Mouse (Mus musculus): Measurements from ENCODE around the gene Grin3a. TPM values are rescaled to one million over a fixed set of nuclear protein-coding genes. Genes with fewer than 3 reads are reported as not detected.

Gene Grin3a
- total and polyA plus RNA-seq, 2 experiments from 2014 or later, result under 0.01 to 0.10 TPM

DNA sequence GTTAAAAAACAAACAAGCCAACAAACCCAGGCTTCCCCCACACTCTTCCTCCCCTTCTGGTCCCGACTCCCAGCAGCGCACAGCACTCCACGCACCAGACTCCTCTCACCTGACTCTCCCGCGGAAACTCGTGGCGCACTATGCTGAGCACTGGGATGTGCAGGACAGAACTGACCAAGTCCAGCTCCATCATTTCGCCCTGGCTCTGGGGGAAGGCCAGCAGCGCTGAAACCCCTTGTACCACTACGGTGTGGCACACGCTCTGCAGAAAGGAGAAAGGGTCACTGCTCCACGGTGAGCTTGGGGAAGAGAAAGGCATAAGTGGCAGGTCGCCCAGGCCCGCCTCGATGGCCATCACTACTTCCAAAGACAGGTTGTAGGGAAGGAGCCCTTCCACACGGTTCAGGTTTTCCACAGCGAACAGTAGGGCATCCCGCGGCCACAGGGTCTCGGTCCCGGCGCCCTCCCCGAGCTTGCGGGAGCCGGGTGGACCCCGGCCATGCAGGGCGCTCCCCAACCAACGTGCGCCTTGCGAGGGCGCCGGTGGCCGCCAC lies 1.2 kb downstream of the Grin3a start:
- ATAC-seq (ENCODE audit: insufficient read depth, low read depth), result no peak
- peak overlapping the region; percentile 53 for H3K4me3 ChIP-seq (ENCODE audit: low read depth, low read length)

DNA sequence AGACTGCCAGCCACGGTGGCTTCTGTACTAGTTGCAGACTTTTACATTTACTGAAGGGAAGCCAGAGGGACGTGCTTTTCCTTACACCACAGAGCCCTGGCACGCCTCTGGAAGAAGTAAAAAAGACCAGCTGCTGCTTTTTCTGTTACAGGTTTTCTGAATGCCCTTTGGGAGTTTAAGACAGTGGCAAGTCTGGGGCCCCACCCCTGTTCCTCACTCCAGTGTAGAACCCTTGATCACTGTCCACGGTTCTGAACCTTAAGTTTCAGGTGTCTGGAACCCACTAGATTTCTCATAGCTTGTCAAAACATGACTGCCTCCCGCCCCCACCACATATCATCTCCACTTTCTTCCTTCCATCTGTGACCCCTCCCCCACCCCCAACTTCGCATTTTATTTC lies 1.8 kb downstream of the Grin3a start:
- WGBS, result 20% methylated on average over 6 of the region's 6 CpGs
- Histone ChIP-seq H3K9me3 (replicated peaks; ENCODE audit: control insufficient read depth, low read length) (no peaks in the 10 kb centered on the region), H3K4me3 (ENCODE audit: low read depth, low read length) (no peak overlapping the region), H3K27ac (ENCODE audit: low read depth) (no peak overlapping the region), H3K27me3 (ENCODE audit: control insufficient read depth, insufficient read depth, low read length) (peaks cover 39% of the 10 kb centered on the region), H3K4me1 (ENCODE audit: control insufficient read depth, insufficient read depth) (peaks cover 11% of the 10 kb centered on the region; the same call in 1 of the 2 replicates), H3K4me2 (ENCODE audit: low read depth, low read length) (no peak overlapping the region), H3K36me3 (replicated peaks; ENCODE audit: control insufficient read depth, insufficient read depth, low read length) (no peaks in the 10 kb centered on the region), H3K9ac (replicated peaks; ENCODE audit: low read depth, low read length) (no peak overlapping the region)
- TF ChIP-seq EP300 (IDR thresholded peaks at IDR 0.05; ENCODE audit: low read depth) (no peak), CTCF (IDR thresholded peaks at IDR 0.05; ENCODE audit: low read depth) (no peak)
- DNase-seq (ENCODE audit: low spot score) (no peak), ATAC-seq (ENCODE audit: insufficient read depth, low read depth) (no peak)

More for the DNA sequence above, 1.2 kb downstream of the Grin3a start:
- Histone ChIP-seq H3K27me3 (ENCODE audit: control insufficient read depth, insufficient read depth, low read length) (peaks cover 39% of the 10 kb centered on the region), H3K9ac (replicated peaks; ENCODE audit: low read depth, low read length) (no peak overlapping the region), H3K9me3 (replicated peaks; ENCODE audit: control insufficient read depth, low read length) (no peaks in the 10 kb centered on the region), H3K4me1 (ENCODE audit: control insufficient read depth, insufficient read depth) (peaks cover 11% of the 10 kb centered on the region; the same call in 1 of the 2 replicates), H3K27ac (ENCODE audit: low read depth) (no peak overlapping the region), H3K36me3 (replicated peaks; ENCODE audit: control insufficient read depth, insufficient read depth, low read length) (no peaks in the 10 kb centered on the region), H3K4me2 (ENCODE audit: low read depth, low read length) (peak overlapping the region; percentile 83)
- no peak for DNase-seq (ENCODE audit: low spot score)
- 3% methylated on average over 33 of the region's 33 CpGs for WGBS
- TF ChIP-seq EP300 (IDR thresholded peaks at IDR 0.05; ENCODE audit: low read depth) (no peak), CTCF (IDR thresholded peaks at IDR 0.05; ENCODE audit: low read depth) (no peak)

DNA sequence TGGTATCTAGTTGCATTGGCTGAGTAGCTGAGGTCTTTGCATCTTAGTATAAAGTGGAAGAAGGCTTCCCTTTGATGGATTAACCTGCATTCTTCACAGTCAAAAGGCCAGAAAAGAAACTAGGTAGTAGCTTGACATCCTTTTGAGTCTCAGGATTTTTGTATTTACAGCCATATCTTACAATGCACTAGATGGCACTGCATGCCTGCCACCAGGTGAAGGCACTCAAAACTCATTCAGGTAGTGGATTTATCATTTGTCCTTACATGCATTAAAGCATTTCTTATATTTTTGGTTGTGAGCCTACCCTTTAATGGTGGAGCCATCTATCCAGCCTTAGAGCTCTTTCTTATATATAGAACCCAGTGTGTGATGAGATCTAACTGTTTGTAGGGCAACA lies 13.5 kb downstream of the Grin3a start:
- Histone ChIP-seq H3K27me3 (ENCODE audit: control insufficient read depth, insufficient read depth, low read length) (no peaks in the 10 kb centered on the region), H3K4me2 (ENCODE audit: low read depth, low read length) (no peak overlapping the region), H3K4me3 (ENCODE audit: low read depth, low read length) (no peak overlapping the region), H3K27ac (ENCODE audit: low read depth) (no peak overlapping the region), H3K9ac (replicated peaks; ENCODE audit: low read depth, low read length) (no peak overlapping the region), H3K9me3 (replicated peaks; ENCODE audit: control insufficient read depth, low read length) (no peaks in the 10 kb centered on the region), H3K4me1 (ENCODE audit: control insufficient read depth, insufficient read depth) (no peaks in the 10 kb centered on the region), H3K36me3 (replicated peaks; ENCODE audit: control insufficient read depth, insufficient read depth, low read length) (no peaks in the 10 kb centered on the region)
- DNase-seq (ENCODE audit: low spot score), result no peak
- ATAC-seq (ENCODE audit: insufficient read depth, low read depth), result no peak
- no peak for TF ChIP-seq CTCF (IDR thresholded peaks at IDR 0.05; ENCODE audit: low read depth)
- no peak for TF ChIP-seq EP300 (IDR thresholded peaks at IDR 0.05; ENCODE audit: low read depth)

DNA sequence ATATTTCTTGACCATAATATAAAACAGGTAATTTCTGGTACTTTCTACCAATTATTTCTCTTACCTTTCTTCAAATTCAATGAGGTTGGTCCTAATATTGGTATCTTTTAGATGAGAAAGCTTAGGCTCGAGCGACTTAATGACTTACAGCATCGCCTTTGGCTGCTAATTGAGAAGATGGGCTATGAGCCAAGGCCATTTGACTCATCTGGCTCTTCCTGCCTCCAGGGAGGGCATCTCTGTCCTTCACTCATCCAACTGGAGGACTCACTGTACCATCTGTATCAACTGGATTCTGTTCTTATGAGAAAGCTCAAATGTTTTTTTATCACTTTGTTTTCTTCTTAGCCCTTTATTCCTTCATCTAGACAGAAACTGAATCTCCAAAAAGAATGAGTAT lies 31.7 kb downstream of the Grin3a start:
- 71% methylated on average over 3 of the region's 3 CpGs for WGBS
- no peak for TF ChIP-seq CTCF (IDR thresholded peaks at IDR 0.05; ENCODE audit: low read depth)
- no peak for TF ChIP-seq EP300 (IDR thresholded peaks at IDR 0.05; ENCODE audit: low read depth)
- H3K36me3 ChIP-seq (replicated peaks; ENCODE audit: control insufficient read depth, insufficient read depth, low read length), result no peaks in the 10 kb centered on the region
- no peak overlapping the region for H3K4me3 ChIP-seq (ENCODE audit: low read depth, low read length)
- DNase-seq (ENCODE audit: low spot score) (no peak), ATAC-seq (ENCODE audit: insufficient read depth, low read depth) (no peak)
- H3K27ac ChIP-seq (ENCODE audit: low read depth), result no peak overlapping the region
- no peak overlapping the region for H3K4me2 ChIP-seq (ENCODE audit: low read depth, low read length)
- H3K9me3 ChIP-seq (replicated peaks; ENCODE audit: control insufficient read depth, low read length), result no peaks in the 10 kb centered on the region
- H3K27me3 ChIP-seq (ENCODE audit: control insufficient read depth, insufficient read depth, low read length), result no peaks in the 10 kb centered on the region
- no peak overlapping the region for H3K9ac ChIP-seq (replicated peaks; ENCODE audit: low read depth, low read length)
- H3K4me1 ChIP-seq (ENCODE audit: control insufficient read depth, insufficient read depth), result no peaks in the 10 kb centered on the region

DNA sequence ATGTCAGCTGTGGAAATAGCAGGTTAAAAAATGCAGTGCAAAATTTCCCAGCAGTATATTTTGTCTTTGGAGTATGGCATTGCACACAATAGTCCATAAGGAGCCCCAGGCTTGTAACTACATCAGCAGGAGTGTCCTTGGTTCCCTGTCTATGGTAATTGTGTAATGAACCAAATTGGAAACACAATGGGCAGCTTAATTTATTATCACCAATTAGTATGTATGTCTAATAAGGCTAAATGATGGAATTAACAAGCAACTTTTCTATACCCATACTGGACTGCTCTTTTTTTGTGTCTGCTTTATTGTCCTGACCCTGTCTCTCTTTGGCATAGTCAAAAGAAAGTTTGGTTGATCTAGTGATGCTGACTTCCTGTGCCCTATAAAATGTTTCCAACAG lies 38.8 kb downstream of the Grin3a start:
- ATAC-seq (ENCODE audit: insufficient read depth, low read depth) (no peak), DNase-seq (ENCODE audit: low spot score) (no peak)
- Histone ChIP-seq H3K27me3 (ENCODE audit: control insufficient read depth, insufficient read depth, low read length) (no peaks in the 10 kb centered on the region), H3K4me1 (ENCODE audit: control insufficient read depth, insufficient read depth) (no peaks in the 10 kb centered on the region), H3K9me3 (replicated peaks; ENCODE audit: control insufficient read depth, low read length) (no peaks in the 10 kb centered on the region), H3K4me2 (ENCODE audit: low read depth, low read length) (no peak overlapping the region), H3K27ac (ENCODE audit: low read depth) (no peak overlapping the region), H3K4me3 (ENCODE audit: low read depth, low read length) (no peak overlapping the region), H3K9ac (replicated peaks; ENCODE audit: low read depth, low read length) (no peak overlapping the region), H3K36me3 (replicated peaks; ENCODE audit: control insufficient read depth, insufficient read depth, low read length) (no peaks in the 10 kb centered on the region)
- no peak for TF ChIP-seq EP300 (IDR thresholded peaks at IDR 0.05; ENCODE audit: low read depth)
- TF ChIP-seq CTCF (IDR thresholded peaks at IDR 0.05; ENCODE audit: low read depth), result no peak

DNA sequence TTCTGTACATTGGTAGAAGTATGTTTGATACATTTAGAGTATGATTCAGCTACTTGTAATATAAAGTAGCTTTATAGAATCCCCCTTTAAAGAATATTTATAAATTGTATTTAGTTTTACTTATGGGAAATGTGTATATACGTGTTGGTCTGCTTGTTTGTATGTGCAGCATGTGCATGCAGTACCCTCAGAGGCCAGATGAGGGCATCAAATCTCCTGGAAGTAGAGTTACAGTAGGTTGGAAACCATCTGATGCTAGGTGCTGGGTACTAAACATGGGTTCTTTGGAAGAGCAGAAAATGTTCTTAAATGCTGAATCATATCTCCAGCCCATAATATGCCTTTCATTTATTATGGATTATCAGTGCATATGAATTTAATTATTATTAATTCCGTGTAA lies 46.2 kb downstream of the Grin3a start:
- no peak for TF ChIP-seq EP300 (IDR thresholded peaks at IDR 0.05; ENCODE audit: low read depth)
- TF ChIP-seq CTCF (IDR thresholded peaks at IDR 0.05; ENCODE audit: low read depth), result no peak
- ATAC-seq (ENCODE audit: insufficient read depth, low read depth) (no peak), DNase-seq (ENCODE audit: low spot score) (no peak)
- no peak overlapping the region for H3K9ac ChIP-seq (replicated peaks; ENCODE audit: low read depth, low read length)
- H3K4me2 ChIP-seq (ENCODE audit: low read depth, low read length), result no peak overlapping the region
- 0 out of 2 replicates have a peak, but pooled peaks cover 3% of the 10 kb centered on the region for H3K9me3 ChIP-seq (replicated peaks; ENCODE audit: control insufficient read depth, low read length)
- H3K27me3 ChIP-seq (ENCODE audit: control insufficient read depth, insufficient read depth, low read length), result no peaks in the 10 kb centered on the region
- H3K36me3 ChIP-seq (replicated peaks; ENCODE audit: control insufficient read depth, insufficient read depth, low read length), result no peaks in the 10 kb centered on the region
- whole genome bisulfite sequencing, result 74% methylated on average over 2 of the region's 2 CpGs
- no peak overlapping the region for H3K27ac ChIP-seq (ENCODE audit: low read depth)
- H3K4me1 ChIP-seq (ENCODE audit: control insufficient read depth, insufficient read depth), result no peaks in the 10 kb centered on the region
- H3K4me3 ChIP-seq (ENCODE audit: low read depth, low read length), result no peak overlapping the region

Data from heart, postnatal 0 days (tissue).